16 mouse cellular contexts compared by ENCODE assay signal in genomic region chr4:136739189-136739588, GRCm38 (mm10).
DNase-seq lines count a peak whose midpoint lies in the region; ATAC-seq lines count a peak whose summit lies in the region.
"Had no signal": no experiment of that assay in that cellular context is flagged by ENCODE, and none has a peak within 500 bp of the region (broad histone marks: within the 10 kb centered on the region; RNA-seq: fewer than 3 reads in every experiment).

No protein-coding gene starts in this region.

- H3K9me3 ChIP-seq in kidney, embryonic 14.5 days (ENCODE audit: control insufficient read depth, low read length): no peaks in the 10 kb centered on the region
- no peaks in the 10 kb centered on the region for H3K9me3 ChIP-seq in hindbrain, embryonic 12.5 days (replicated peaks)
- H3K9me3 ChIP-seq: kidney, embryonic 15.5 days; neural tube, embryonic 15.5 days had no signal

- H3K27me3 ChIP-seq in kidney, embryonic 14.5 days (ENCODE audit: control insufficient read depth, insufficient read depth, low read length): no peaks in the 10 kb centered on the region
- H3K27me3 ChIP-seq in hindbrain, embryonic 12.5 days: no peaks in the 10 kb centered on the region
- H3K27me3 ChIP-seq: kidney, embryonic 15.5 days; neural tube, embryonic 15.5 days had no signal

- 20% methylated on average over 11 of the region's 11 CpGs for WGBS in kidney, embryonic 14.5 days
- WGBS in hindbrain, embryonic 12.5 days: 16% methylated on average over 11 of the region's 11 CpGs

- no peaks in the 10 kb centered on the region for H3K36me3 ChIP-seq in kidney, embryonic 14.5 days (ENCODE audit: control insufficient read depth, insufficient read depth, low read length)
- no peaks in the 10 kb centered on the region for H3K36me3 ChIP-seq in hindbrain, embryonic 12.5 days
- H3K36me3 ChIP-seq: kidney, embryonic 15.5 days; neural tube, embryonic 15.5 days had no signal

- no peak overlapping the region for H3K4me3 ChIP-seq in kidney, embryonic 14.5 days (ENCODE audit: low read length)
- no peak overlapping the region for H3K4me3 ChIP-seq in hindbrain, embryonic 12.5 days
- H3K4me3 ChIP-seq: kidney, embryonic 15.5 days; layer of hippocampus, adult 2 months; left cerebral cortex, adult 2 months; neural tube, embryonic 15.5 days had no signal

- ATAC-seq in kidney, embryonic 14.5 days (ENCODE audit: low FRiP score, low TSS enrichment): no peak
- ATAC-seq in common myeloid progenitor, adult 5-6 weeks (replicated peaks; ENCODE audit: low read depth, poor library complexity, severe bottlenecking): peak; percentile 28; the same call in 1 of the 2 replicates
- ATAC-seq in hindbrain, embryonic 12.5 days (ENCODE audit: low FRiP score): peak; percentile 11; the same call in 1 of the 2 replicates
- ATAC-seq in erythroid progenitor cell, adult 5-6 weeks (replicated peaks; ENCODE audit: low FRiP score, poor library complexity, severe bottlenecking): no peak
- ATAC-seq: CD4-positive, CD25-positive, alpha-beta regulatory T cell, adult 4 months had no signal

- no peak overlapping the region for H3K9ac ChIP-seq in kidney, embryonic 14.5 days (ENCODE audit: low read depth, low read length)
- H3K9ac ChIP-seq in hindbrain, embryonic 12.5 days: no peak overlapping the region
- H3K9ac ChIP-seq: kidney, embryonic 15.5 days; neural tube, embryonic 15.5 days had no signal

- peak; percentile 51 to 63 for DNase-seq in kidney, postnatal 4 days
- DNase-seq in R1 (ENCODE audit: low read depth, low spot score): peak; percentile 67
- no peak for DNase-seq in urinary bladder, postnatal 36 days (ENCODE audit: low spot score in 2 of 2)
- DNase-seq: adrenal gland, postnatal 36 days; cerebellum, adult 9-11 months; lung, postnatal 4 days; right cerebral cortex, adult 18-20 months had no signal

- no peak overlapping the region for H3K4me2 ChIP-seq in kidney, embryonic 14.5 days (replicated peaks; ENCODE audit: low read depth, low read length)
- no peak overlapping the region for H3K4me2 ChIP-seq in hindbrain, embryonic 12.5 days (replicated peaks)
- H3K4me2 ChIP-seq: kidney, embryonic 15.5 days; neural tube, embryonic 15.5 days had no signal

- peaks cover 62% of the 10 kb centered on the region for H3K4me1 ChIP-seq in kidney, embryonic 14.5 days (ENCODE audit: control insufficient read depth, insufficient read depth, low read length)
- peaks cover 73% of the 10 kb centered on the region for H3K4me1 ChIP-seq in hindbrain, embryonic 12.5 days

- no peak overlapping the region for H3K27ac ChIP-seq in kidney, embryonic 14.5 days (ENCODE audit: low read depth, low read length)
- H3K27ac ChIP-seq in hindbrain, embryonic 12.5 days: peak overlapping the region; percentile 64
- H3K27ac ChIP-seq: kidney, embryonic 15.5 days; layer of hippocampus, adult 2 months; left cerebral cortex, adult 2 months; neural tube, embryonic 15.5 days had no signal

Comparison
In these comparisons a context has a peak if more than half of its experiments do, and no peak if none do; other contexts are left out.
1. DNase-seq: peak in kidney, postnatal 4 days (2 of 2) and R1 (single experiment); none in urinary bladder, postnatal 36 days (0 of 2).
2. ATAC-seq: peak in common myeloid progenitor, adult 5-6 weeks (single experiment) and hindbrain, embryonic 12.5 days (single experiment); none in kidney, embryonic 14.5 days (single experiment) and erythroid progenitor cell, adult 5-6 weeks (single experiment).